Mouse (Mus musculus) ES-E14 (cell line): Measurements from ENCODE around the gene Gm30191.

Experiments
- MAFK ChIP-seq: IDR thresholded peaks from 2 replicates; pipeline ENCODE4 v1.6.1; 2014; ENCODE audit warnings: mild to moderate bottlenecking, low read depth, low read length, inconsistent platforms; ENCODE audit not compliant: insufficient read depth
- ZC3H11A ChIP-seq: IDR thresholded peaks from 2 replicates; pipeline ENCODE4 v1.6.1; 2012; ENCODE audit warnings: low read depth, mild to moderate bottlenecking, inconsistent platforms, low read length, borderline replicate concordance
- ZNF384 ChIP-seq: IDR thresholded peaks from 2 replicates; pipeline ENCODE4 v1.6.1; 2012; ENCODE audit warnings: low read depth, low read length, inconsistent platforms

- TF ChIP-seq ZC3H11A (no peak), ZNF384 (no peak), MAFK (no peak)
These were observed 21.4 kb downstream of the Gm30191 start for GRCm38 (mm10) chr4:134268102-134268655.
